Mouse (Mus musculus): ENCODE data around the gene Gm13290. TPM values are rescaled to one million over a fixed set of nuclear protein-coding genes. Genes with fewer than 3 reads are reported as not detected.
"Not testable (repeated sequence)": the region's sequence is repeated elsewhere in the genome, so short reads cannot be mapped to it uniquely, and the experiment has no call there.

The Gm13290 gene
- polyA plus RNA-seq, 1 experiment from 2014 or later, result not detected

DNA sequence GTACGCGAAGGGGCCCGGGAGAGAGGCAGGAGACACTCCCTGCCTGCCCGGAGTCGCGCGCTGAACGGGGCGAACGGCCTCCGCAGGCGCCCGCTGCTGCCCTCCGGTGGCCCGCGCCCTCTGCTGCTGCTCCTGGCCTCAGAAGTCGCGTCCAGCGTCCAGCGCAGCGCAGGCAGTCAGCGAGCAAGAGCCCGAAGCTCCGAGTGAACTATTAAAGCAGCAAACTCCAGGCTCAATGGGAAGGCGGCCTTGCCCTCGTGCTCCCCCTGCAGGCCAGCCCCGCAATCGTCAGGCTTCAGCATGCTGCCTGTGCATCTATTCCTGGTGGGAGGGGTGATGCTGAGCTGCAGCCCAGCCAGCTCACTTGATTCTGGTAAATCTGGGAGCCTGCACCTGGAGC is 17.6 kb downstream of the Gm13290 start, which contains the start of gene Gm13278:
Gm13278 (plus strand) TSS at position 301 of the 400 bp plus-strand sequence.
- H3K4me3 ChIP-seq (ENCODE audit: low read depth, low read length); H3K4me2 ChIP-seq (ENCODE audit: low read depth, severe bottlenecking); H3K27me3 ChIP-seq (ENCODE audit: control insufficient read depth, insufficient read depth, low read length); ATAC-seq (ENCODE audit: insufficient number of reproducible peaks, low FRiP score, low TSS enrichment, low read depth); H3K36me3 ChIP-seq (ENCODE audit: control insufficient read depth, insufficient read depth, low read length); H3K27ac ChIP-seq (replicated peaks; ENCODE audit: low read depth, low read length); H3K4me1 ChIP-seq (ENCODE audit: control insufficient read depth, insufficient read depth, low read length); H3K9ac ChIP-seq (ENCODE audit: low read length); H3K9me3 ChIP-seq (ENCODE audit: control insufficient read depth, low read length); DNase-seq (ENCODE audit: low spot score): not testable (repeated sequence)
- WGBS, result no CpG with 5 or more reads among the region's 28 CpGs

DNA sequence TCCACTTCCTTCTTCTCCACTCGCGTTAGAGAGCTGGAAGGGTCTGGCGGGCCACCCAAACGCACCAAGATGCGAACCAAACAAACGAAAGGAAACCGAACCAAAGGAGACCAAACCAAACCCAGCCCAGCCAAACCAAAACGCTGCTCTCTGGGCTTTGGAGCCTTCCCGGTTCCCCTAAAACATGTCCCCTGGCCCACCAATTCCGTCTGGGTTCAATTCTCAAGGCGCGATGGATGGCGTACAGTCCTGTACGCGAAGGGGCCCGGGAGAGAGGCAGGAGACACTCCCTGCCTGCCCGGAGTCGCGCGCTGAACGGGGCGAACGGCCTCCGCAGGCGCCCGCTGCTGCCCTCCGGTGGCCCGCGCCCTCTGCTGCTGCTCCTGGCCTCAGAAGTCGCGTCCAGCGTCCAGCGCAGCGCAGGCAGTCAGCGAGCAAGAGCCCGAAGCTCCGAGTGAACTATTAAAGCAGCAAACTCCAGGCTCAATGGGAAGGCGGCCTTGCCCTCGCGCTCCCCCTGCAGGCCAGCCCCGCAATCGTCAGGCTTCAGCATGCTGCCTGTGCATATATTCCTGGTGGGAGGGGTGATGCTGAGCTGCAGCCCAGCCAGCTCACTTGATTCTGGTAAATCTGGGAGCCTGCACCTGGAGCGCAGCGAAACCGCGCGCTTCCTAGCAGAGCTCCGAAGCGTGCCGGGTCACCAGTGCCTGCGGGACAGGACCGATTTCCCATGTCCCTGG is 20.5 kb downstream of the Gm13290 start, which contains the start of gene Gm13275:
Gm13275 (plus strand) TSS at position 552 of the 740 bp plus-strand sequence.
- H3K4me2 ChIP-seq (ENCODE audit: low read depth, severe bottlenecking); H3K9me3 ChIP-seq (ENCODE audit: control insufficient read depth, low read length); H3K27ac ChIP-seq (replicated peaks; ENCODE audit: low read depth, low read length); DNase-seq (ENCODE audit: low spot score); ATAC-seq (ENCODE audit: insufficient number of reproducible peaks, low FRiP score, low TSS enrichment, low read depth); H3K4me1 ChIP-seq (ENCODE audit: control insufficient read depth, insufficient read depth, low read length); H3K9ac ChIP-seq (ENCODE audit: low read length); H3K36me3 ChIP-seq (ENCODE audit: control insufficient read depth, insufficient read depth, low read length); H3K27me3 ChIP-seq (ENCODE audit: control insufficient read depth, insufficient read depth, low read length); H3K4me3 ChIP-seq (ENCODE audit: low read depth, low read length): not testable (repeated sequence)
- WGBS, result 0% methylated on average over 6 of the region's 52 CpGs

DNA sequence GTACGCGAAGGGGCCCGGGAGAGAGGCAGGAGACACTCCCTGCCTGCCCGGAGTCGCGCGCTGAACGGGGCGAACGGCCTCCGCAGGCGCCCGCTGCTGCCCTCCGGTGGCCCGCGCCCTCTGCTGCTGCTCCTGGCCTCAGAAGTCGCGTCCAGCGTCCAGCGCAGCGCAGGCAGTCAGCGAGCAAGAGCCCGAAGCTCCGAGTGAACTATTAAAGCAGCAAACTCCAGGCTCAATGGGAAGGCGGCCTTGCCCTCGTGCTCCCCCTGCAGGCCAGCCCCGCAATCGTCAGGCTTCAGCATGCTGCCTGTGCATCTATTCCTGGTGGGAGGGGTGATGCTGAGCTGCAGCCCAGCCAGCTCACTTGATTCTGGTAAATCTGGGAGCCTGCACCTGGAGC is 23.5 kb downstream of the Gm13290 start, which contains the start of gene Gm13279:
Gm13279 (plus strand) TSS at position 301 of the 400 bp plus-strand sequence.
- not testable (repeated sequence) for H3K36me3 ChIP-seq (ENCODE audit: control insufficient read depth, insufficient read depth, low read length); H3K4me3 ChIP-seq (ENCODE audit: low read depth, low read length); H3K27ac ChIP-seq (replicated peaks; ENCODE audit: low read depth, low read length); DNase-seq (ENCODE audit: low spot score); H3K27me3 ChIP-seq (ENCODE audit: control insufficient read depth, insufficient read depth, low read length); H3K9me3 ChIP-seq (ENCODE audit: control insufficient read depth, low read length); H3K4me1 ChIP-seq (ENCODE audit: control insufficient read depth, insufficient read depth, low read length); H3K4me2 ChIP-seq (ENCODE audit: low read depth, severe bottlenecking); ATAC-seq (ENCODE audit: insufficient number of reproducible peaks, low FRiP score, low TSS enrichment, low read depth); H3K9ac ChIP-seq (ENCODE audit: low read length)
- WGBS, result no CpG with 5 or more reads among the region's 28 CpGs

DNA sequence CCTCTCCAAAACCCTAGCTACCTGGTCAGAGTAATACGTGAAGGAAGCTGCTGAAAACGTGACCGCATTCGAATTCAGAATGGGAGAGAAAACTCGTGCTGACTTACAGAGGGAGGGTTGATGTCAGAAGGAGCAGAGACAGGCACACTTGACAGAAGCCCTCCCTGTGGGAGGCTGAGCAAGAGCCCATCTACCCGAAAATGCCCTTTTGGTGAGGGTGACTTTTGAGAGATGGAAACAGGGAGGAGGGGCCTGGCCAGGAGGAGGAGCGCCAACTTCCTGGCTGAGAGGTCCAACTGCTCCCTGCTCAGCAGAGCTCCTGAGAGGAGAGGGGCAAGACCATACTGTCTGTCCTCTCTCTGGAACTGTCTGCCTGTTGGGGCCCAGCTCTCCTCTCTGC is 25.7 kb downstream of the Gm13290 start, which contains the start of gene Gm13285:
Gm13285 (plus strand) TSS at position 301 of the 400 bp plus-strand sequence.
- ATAC-seq (ENCODE audit: insufficient number of reproducible peaks, low FRiP score, low TSS enrichment, low read depth); H3K4me3 ChIP-seq (ENCODE audit: low read depth, low read length): not testable (repeated sequence)
- 21% methylated on average over 3 of the region's 7 CpGs for WGBS

DNA sequence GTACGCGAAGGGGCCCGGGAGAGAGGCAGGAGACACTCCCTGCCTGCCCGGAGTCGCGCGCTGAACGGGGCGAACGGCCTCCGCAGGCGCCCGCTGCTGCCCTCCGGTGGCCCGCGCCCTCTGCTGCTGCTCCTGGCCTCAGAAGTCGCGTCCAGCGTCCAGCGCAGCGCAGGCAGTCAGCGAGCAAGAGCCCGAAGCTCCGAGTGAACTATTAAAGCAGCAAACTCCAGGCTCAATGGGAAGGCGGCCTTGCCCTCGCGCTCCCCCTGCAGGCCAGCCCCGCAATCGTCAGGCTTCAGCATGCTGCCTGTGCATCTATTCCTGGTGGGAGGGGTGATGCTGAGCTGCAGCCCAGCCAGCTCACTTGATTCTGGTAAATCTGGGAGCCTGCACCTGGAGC is 29.3 kb downstream of the Gm13290 start, which contains the start of gene Gm13287:
Gm13287 (plus strand) TSS at position 301 of the 400 bp plus-strand sequence.
- not testable (repeated sequence) for H3K27me3 ChIP-seq (ENCODE audit: control insufficient read depth, insufficient read depth, low read length); H3K4me2 ChIP-seq (ENCODE audit: low read depth, severe bottlenecking); H3K4me3 ChIP-seq (ENCODE audit: low read depth, low read length); H3K9ac ChIP-seq (ENCODE audit: low read length); H3K27ac ChIP-seq (replicated peaks; ENCODE audit: low read depth, low read length); H3K4me1 ChIP-seq (ENCODE audit: control insufficient read depth, insufficient read depth, low read length); DNase-seq (ENCODE audit: low spot score); ATAC-seq (ENCODE audit: insufficient number of reproducible peaks, low FRiP score, low TSS enrichment, low read depth); H3K36me3 ChIP-seq (ENCODE audit: control insufficient read depth, insufficient read depth, low read length); H3K9me3 ChIP-seq (ENCODE audit: control insufficient read depth, low read length)
- no CpG with 5 or more reads among the region's 29 CpGs for WGBS

More for the DNA sequence above, 25.7 kb downstream of the Gm13290 start, which contains the start of gene Gm13285:
- not testable (repeated sequence) for H3K36me3 ChIP-seq (ENCODE audit: control insufficient read depth, insufficient read depth, low read length); H3K9ac ChIP-seq (ENCODE audit: low read length); H3K4me1 ChIP-seq (ENCODE audit: control insufficient read depth, insufficient read depth, low read length); DNase-seq (ENCODE audit: low spot score); H3K9me3 ChIP-seq (ENCODE audit: control insufficient read depth, low read length); H3K27me3 ChIP-seq (ENCODE audit: control insufficient read depth, insufficient read depth, low read length); H3K4me2 ChIP-seq (ENCODE audit: low read depth, severe bottlenecking); H3K27ac ChIP-seq (replicated peaks; ENCODE audit: low read depth, low read length)

DNA sequence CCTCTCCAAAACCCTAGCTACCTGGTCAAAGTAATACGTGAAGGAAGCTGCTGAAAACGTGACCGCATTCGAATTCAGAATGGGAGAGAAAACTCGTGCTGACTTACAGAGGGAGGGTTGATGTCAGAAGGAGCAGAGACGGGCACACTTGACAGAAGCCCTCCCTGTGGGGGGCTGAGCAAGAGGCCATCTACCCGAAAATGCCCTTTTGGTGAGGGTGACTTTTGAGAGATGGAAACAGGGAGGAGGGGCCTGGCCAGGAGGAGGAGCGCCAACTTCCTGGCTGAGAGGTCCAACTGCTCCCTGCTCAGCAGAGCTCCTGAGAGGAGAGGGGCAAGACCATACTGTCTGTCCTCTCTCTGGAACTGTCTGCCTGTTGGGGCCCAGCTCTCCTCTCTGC is 31.6 kb downstream of the Gm13290 start, which contains the start of gene Gm13288:
Gm13288 (plus strand) TSS at position 301 of the 400 bp plus-strand sequence.
- not testable (repeated sequence) for H3K4me2 ChIP-seq (ENCODE audit: low read depth, severe bottlenecking)

DNA sequence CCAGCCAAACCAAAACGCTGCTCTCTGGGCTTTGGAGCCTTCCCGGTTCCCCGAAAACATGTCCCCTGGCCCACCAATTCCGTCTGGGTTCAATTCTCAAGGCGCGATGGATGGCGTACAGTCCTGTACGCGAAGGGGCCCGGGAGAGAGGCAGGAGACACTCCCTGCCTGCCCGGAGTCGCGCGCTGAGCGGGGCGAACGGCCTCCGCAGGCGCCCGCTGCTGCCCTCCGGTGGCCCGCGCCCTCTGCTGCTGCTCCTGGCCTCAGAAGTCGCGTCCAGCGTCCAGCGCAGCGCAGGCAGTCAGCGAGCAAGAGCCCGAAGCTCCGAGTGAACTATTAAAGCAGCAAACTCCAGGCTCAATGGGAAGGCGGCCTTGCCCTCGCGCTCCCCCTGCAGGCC is 32.1 kb downstream of the Gm13290 start:
- H3K27me3 ChIP-seq (ENCODE audit: control insufficient read depth, insufficient read depth, low read length); H3K4me3 ChIP-seq (ENCODE audit: low read depth, low read length); H3K4me2 ChIP-seq (ENCODE audit: low read depth, severe bottlenecking); H3K4me1 ChIP-seq (ENCODE audit: control insufficient read depth, insufficient read depth, low read length); H3K27ac ChIP-seq (replicated peaks; ENCODE audit: low read depth, low read length); H3K9ac ChIP-seq (ENCODE audit: low read length); DNase-seq (ENCODE audit: low spot score); H3K36me3 ChIP-seq (ENCODE audit: control insufficient read depth, insufficient read depth, low read length); H3K9me3 ChIP-seq (ENCODE audit: control insufficient read depth, low read length); ATAC-seq (ENCODE audit: insufficient number of reproducible peaks, low FRiP score, low TSS enrichment, low read depth): not testable (repeated sequence)
- WGBS, result no CpG with 5 or more reads among the region's 34 CpGs

More for the DNA sequence above, 31.6 kb downstream of the Gm13290 start, which contains the start of gene Gm13288:
- not testable (repeated sequence) for H3K36me3 ChIP-seq (ENCODE audit: control insufficient read depth, insufficient read depth, low read length); ATAC-seq (ENCODE audit: insufficient number of reproducible peaks, low FRiP score, low TSS enrichment, low read depth); H3K27me3 ChIP-seq (ENCODE audit: control insufficient read depth, insufficient read depth, low read length); H3K9me3 ChIP-seq (ENCODE audit: control insufficient read depth, low read length); H3K4me1 ChIP-seq (ENCODE audit: control insufficient read depth, insufficient read depth, low read length); H3K27ac ChIP-seq (replicated peaks; ENCODE audit: low read depth, low read length); H3K9ac ChIP-seq (ENCODE audit: low read length); DNase-seq (ENCODE audit: low spot score); H3K4me3 ChIP-seq (ENCODE audit: low read depth, low read length)
- no CpG with 5 or more reads among the region's 8 CpGs for WGBS

DNA sequence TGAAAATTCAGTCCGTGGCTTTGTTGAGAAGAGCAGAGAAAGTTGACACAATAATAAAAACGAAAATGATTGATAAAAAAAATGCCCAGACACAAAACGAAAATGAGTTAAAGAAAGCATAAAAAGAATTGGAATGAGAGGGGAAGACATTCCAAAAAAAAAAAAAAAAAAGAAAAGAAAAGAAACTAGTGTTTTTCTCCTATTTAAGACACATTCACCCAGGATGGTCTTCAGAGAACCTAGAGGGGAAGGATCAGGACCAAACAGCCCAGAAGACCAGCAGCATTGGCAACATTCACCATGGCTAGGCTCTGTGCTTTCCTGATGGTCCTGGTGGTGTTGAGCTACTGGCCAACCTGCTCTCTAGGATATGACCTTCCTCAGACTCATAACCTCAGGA is 42.3 kb downstream of the Gm13290 start, which contains the start of gene Ifna7:
Ifna7 (plus strand) TSS at position 301 of the 400 bp plus-strand sequence.
- Histone ChIP-seq H3K4me3 (ENCODE audit: low read depth, low read length) (no peak within 1 kb of the TSS), H3K27ac (replicated peaks; ENCODE audit: low read depth, low read length) (no peak within 1 kb of the TSS), H3K9me3 (ENCODE audit: control insufficient read depth, low read length) (no peaks in the 10 kb centered on the region), H3K9ac (ENCODE audit: low read length) (no peak within 1 kb of the TSS), H3K4me2 (ENCODE audit: low read depth, severe bottlenecking) (no peak within 1 kb of the TSS), H3K4me1 (ENCODE audit: control insufficient read depth, insufficient read depth, low read length) (no peaks in the 10 kb centered on the region), H3K27me3 (ENCODE audit: control insufficient read depth, insufficient read depth, low read length) (no peaks in the 10 kb centered on the region), H3K36me3 (ENCODE audit: control insufficient read depth, insufficient read depth, low read length) (no peaks in the 10 kb centered on the region)
- DNase-seq (ENCODE audit: low spot score) (no peak), ATAC-seq (ENCODE audit: insufficient number of reproducible peaks, low FRiP score, low TSS enrichment, low read depth) (no peak)
- 64% methylated on average over 3 of the region's 3 CpGs for WGBS
